Mouse (Mus musculus) small intestine, adult 2 months (tissue): Measurements from ENCODE around the gene Slc30a5. TPM values are rescaled to one million over a fixed set of nuclear protein-coding genes. Genes with fewer than 3 reads are reported as not detected.

ENCODE experiments used
- H3K27ac ChIP-seq: fragments of 200-500 bp; 2 replicates; pipeline ENCODE4 v1.5.1; 2012; ENCODE audit warnings: low read depth, low read length, control low read depth, inconsistent platforms; ENCODE audit not compliant: insufficient read depth
- H3K27me3 ChIP-seq: fragments of 200-500 bp; 2 replicates; pipeline ENCODE4 v1.6.1; 2012; ENCODE audit warnings: mild to moderate bottlenecking, moderate library complexity, low read length, inconsistent platforms; ENCODE audit not compliant: control insufficient read depth, insufficient read depth
- H3K36me3 ChIP-seq: fragments of 200-500 bp; 2 replicates; pipeline ENCODE4 v1.6.1; 2012; ENCODE audit warnings: mild to moderate bottlenecking, low read length, control low read depth, inconsistent platforms; ENCODE audit not compliant: control insufficient read depth, insufficient read depth
- H3K4me1 ChIP-seq: fragments of 200-500 bp; 2 replicates; pipeline ENCODE4 v1.6.1; 2012; ENCODE audit warnings: low read length, inconsistent platforms, mixed read lengths; ENCODE audit not compliant: control insufficient read depth, insufficient read depth, insufficient read length
- H3K4me3 ChIP-seq: fragments of 200-500 bp; 2 replicates; pipeline ENCODE4 v1.5.1; 2012; ENCODE audit warnings: low read depth, mild to moderate bottlenecking, control low read depth, inconsistent platforms, low read length, moderate library complexity
- CTCF ChIP-seq: fragments of 200-500 bp; IDR thresholded peaks from 2 replicates; pipeline ENCODE4 v1.5.1; 2012; ENCODE audit warnings: low read depth, mild to moderate bottlenecking, control low read depth, inconsistent platforms, low read length, moderate library complexity, mixed read lengths; ENCODE audit not compliant: insufficient replicate concordance, insufficient read length; ENCODE audit errors: extremely low read depth
- POLR2A ChIP-seq: fragments of 200-500 bp; IDR thresholded peaks from 2 replicates; pipeline ENCODE4 v1.6.1; 2012; ENCODE audit warnings: low read depth, mild to moderate bottlenecking, control low read depth, inconsistent platforms, low read length, moderate library complexity
- WGBS: fragments of 180-500 bp; shearing (Covaris S2); methylation state at CpG from one replicate; pipeline ENCODE4 v1.1.7; 2018; 5-methylcytosine and 5-hydroxymethylcytosine counted together
- polyA plus RNA-seq: library from polyadenylated mRNA; depleted of rRNA; stranded (reverse); fragments of >200 nt; gene quantifications from 2 replicates; pipeline ENCODE4 v1.2.3, GENCODE M21; 2012

Gene Slc30a5
- polyA plus RNA-seq, 1 experiment: 24.7 TPM

DNA sequence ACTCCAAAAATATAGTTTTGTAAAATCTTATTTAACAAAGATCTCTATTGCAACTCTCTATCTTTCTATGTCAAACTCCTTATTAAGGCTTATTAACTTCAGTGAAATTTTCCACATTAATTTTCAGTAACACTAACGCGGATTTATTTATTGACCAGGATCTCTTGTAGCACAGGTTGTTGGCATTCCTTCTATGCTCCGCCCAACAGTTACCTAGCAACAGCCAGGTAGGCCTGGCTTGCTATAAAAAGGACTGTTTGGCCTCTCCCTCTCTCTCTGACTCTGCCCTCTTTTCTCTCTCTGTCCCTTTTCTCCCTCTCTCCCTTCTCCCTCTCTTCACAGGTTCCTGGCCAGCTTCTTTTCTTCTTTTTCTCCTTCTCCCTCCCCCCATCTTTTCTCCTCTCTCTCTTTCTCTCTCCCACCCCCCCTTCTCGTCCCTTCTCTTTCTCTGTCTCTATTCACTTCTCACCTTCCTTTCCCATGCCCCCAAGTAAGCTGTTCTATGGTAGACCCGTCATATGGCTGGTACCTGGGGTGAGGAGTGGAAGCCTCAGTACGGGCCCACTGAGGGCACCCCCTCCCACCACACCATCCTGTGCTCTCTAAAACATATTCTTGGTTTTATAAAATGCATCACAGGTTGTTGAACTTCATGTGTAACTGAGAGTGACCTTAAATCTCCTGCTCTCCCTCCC lies 45.8 kb downstream of the Slc30a5 start:
- TF ChIP-seq POLR2A: no peak
- no peak for TF ChIP-seq CTCF
- no peak overlapping the region for H3K27ac ChIP-seq
- 37% methylated on average over 6 of the region's 6 CpGs for WGBS

DNA sequence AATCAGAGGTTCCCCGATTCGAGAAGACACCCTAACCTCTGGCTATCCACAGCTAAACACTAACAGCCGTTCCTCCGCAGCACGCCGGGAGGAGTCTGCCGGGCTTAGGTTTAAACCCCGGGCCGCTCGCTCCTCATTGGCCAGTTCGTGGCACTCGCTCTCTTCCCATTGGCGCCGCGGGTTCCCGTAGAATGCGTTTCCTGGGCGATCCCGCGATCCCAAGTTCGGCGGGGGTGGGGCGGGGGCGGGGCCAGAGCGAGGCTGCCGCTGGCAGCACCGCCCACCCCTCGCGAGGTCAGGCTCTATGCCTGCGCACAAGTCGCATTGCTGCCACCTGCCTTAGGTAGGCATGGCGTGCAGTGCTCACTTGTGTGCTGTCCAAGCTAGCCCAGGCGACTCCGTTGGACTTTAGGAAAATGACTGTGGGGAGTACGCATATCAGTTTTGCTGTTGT lies 46.8 kb downstream of the Slc30a5 start, which contains the start of gene Ccnb1:
Gene Ccnb1 (minus strand): TSS at position 157 of the 454 bp plus-strand sequence.
- H3K36me3 ChIP-seq: 0 out of 2 replicates have a peak, but pooled peaks cover 2% of the 10 kb centered on the region
- under 1% methylated on average over 35 of the region's 35 CpGs for WGBS
- peak within 1 kb of the TSS; percentile 64 for H3K4me3 ChIP-seq
- H3K27ac ChIP-seq: no peak within 1 kb of the TSS
- H3K27me3 ChIP-seq: no peaks in the 10 kb centered on the region
- TF ChIP-seq CTCF (no peak), POLR2A (peak; percentile 39; the same call in 1 of the 2 replicates)
- H3K4me1 ChIP-seq: 0 out of 2 replicates have a peak, but pooled peaks cover 2% of the 10 kb centered on the region

More for the DNA sequence above, 45.8 kb downstream of the Slc30a5 start:
- Histone ChIP-seq H3K27me3 (no peaks in the 10 kb centered on the region), H3K36me3 (no peaks in the 10 kb centered on the region), H3K4me1 (0 out of 2 replicates have a peak, but pooled peaks cover 2% of the 10 kb centered on the region), H3K4me3 (no peak overlapping the region)

DNA sequence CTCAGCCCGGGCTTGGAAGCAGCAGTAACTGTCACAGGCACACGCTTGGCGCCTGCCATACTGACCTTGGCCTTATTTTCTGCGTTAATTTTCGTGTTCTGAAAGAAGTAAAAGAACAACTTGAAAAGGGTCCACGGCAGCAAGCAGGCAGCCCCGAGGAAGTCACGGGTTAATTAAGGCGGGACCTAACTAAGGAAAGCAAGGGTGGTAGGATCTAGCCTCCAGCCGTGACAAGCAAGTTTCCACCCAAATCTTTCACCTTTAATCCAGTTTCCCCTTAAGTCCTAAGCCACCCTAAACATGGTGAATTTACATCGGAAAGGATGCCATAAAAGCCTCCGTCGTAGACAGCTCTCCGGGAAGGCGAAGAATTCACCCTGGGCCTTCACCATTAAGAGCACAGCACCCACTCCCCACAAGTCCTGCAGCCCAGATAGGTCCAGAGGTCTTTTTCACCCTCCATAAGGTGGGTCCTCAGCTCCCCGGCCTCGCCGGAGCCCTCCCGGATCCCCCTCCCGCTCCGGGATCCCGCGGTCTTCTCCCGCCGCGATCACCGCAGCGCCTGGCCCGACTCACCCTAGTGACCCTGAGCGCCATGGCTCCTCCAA lies 47.3 kb downstream of the Slc30a5 start:
- H3K27ac ChIP-seq: no peak overlapping the region
- 0 out of 2 replicates have a peak, but pooled peaks cover 2% of the 10 kb centered on the region for H3K36me3 ChIP-seq
- WGBS: under 1% methylated on average over 30 of the region's 30 CpGs

DNA sequence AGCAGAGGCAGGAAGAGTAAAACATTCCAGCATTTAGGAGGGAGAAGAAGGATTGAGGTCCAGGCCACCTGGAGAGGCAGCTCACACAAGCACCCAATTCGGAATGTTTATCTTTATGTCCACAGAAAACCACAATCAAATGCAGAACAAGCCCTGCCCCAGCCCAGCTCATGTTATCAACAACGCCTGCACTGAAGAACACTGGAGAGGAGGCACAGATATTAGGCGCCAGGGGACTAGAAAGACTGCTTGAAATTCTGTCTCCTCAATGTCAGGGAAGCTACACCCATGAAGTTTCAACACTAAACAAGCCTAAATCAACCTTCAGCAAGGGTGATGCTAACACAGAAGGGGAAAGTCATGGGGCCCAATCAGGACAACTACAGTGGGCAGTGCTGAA lies 55.7 kb downstream of the Slc30a5 start:
- TF ChIP-seq CTCF (no peak), POLR2A (no peak)
- Histone ChIP-seq H3K27ac (no peak overlapping the region), H3K36me3 (peaks cover 2% of the 10 kb centered on the region; the same call in 1 of the 2 replicates), H3K27me3 (no peaks in the 10 kb centered on the region), H3K4me3 (no peak overlapping the region), H3K4me1 (peaks cover 3% of the 10 kb centered on the region)
- 65% methylated on average over 3 of the region's 3 CpGs for WGBS

More for the DNA sequence above, 47.3 kb downstream of the Slc30a5 start:
- TF ChIP-seq POLR2A (no peak), CTCF (no peak)
- Histone ChIP-seq H3K4me1 (0 out of 2 replicates have a peak, but pooled peaks cover 2% of the 10 kb centered on the region), H3K4me3 (peak overlapping the region; percentile 64), H3K27me3 (no peaks in the 10 kb centered on the region)

DNA sequence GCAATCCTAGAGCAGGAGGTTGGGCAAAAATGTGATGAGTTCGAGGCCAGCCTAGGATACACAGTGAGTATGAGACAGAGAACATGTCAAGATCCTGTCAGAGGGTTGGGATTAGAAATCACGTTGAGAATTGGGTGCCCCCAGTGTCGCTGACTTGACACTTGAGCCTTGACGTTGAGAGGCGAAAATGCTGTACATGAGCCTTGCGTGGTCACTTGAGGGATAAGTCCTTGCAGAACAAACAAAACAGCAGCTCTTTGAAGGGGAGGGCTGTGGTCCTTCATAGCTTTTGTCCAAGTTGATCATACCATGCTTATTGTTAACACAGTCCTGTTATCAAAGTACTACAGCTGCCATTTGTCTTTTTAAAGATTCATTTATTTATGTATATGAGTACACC lies 56.5 kb downstream of the Slc30a5 start:
- Histone ChIP-seq H3K4me1 (peaks cover 3% of the 10 kb centered on the region), H3K36me3 (peaks cover under 1% of the 10 kb centered on the region; the same call in 1 of the 2 replicates), H3K27me3 (no peaks in the 10 kb centered on the region), H3K4me3 (no peak overlapping the region), H3K27ac (no peak overlapping the region)
- TF ChIP-seq POLR2A: no peak
- no peak for TF ChIP-seq CTCF
- 62% methylated on average over 6 of the region's 6 CpGs for WGBS

DNA sequence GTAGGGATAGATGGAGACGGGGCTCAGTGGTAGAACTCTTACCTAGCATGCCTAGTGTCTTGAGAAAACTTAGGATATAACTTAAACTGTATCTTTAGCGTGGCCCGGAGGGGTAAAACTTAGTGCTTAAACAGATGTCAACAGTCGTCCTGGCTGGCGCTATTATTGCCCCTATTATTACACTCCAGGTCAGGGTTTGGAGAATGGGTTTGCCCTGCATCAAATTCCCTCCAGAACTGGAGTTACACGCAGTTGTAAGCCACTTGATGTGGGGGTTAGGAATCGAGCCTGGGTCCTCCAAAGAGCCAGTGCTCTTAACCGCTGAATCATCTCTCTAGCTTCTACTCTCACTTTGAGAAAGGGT lies 57.2 kb downstream of the Slc30a5 start:
- Histone ChIP-seq H3K27ac (no peak overlapping the region), H3K4me1 (peaks cover 3% of the 10 kb centered on the region), H3K4me3 (peak overlapping the region; percentile 90), H3K27me3 (no peaks in the 10 kb centered on the region), H3K36me3 (no peaks in the 10 kb centered on the region; the same call in 1 of the 2 replicates)
- TF ChIP-seq CTCF: no peak
- WGBS: 5% methylated on average over 8 of the region's 8 CpGs
